Mouse (Mus musculus): ENCODE data around the gene Caskin1.

DNA sequence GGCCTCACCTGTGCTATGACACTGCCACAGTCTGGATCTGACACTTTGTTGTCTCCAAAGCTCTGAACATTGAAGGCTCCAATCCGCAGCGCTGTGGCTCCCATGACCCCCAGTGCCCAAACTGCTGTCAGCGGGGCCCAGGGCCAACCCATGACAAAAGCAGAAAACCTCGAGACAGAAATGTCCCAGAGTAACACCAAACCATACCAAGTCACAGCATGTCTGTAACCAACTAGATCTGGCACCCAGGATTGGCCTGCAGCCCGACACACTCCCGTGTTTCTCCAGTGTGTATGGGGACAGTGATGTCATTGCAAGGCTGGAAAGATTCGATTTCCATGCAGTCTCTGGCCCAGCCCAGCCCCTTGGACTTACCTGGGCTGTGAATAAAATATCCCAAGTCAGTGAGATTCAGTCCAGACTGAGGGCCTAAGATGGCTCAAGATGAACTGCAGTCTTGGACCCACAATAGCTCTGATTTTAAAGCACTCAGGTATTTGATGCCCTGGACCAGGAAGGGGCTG lies 45.7 kb upstream of the Caskin1 start, which contains the start of gene Dnase1l2:
- TF ChIP-seq POLR2A (IDR thresholded peaks at IDR 0.05; ENCODE audit: low read depth, low read length) (no peak), CTCF (IDR thresholded peaks at IDR 0.05; ENCODE audit: extremely low read depth, insufficient read depth, insufficient read length, insufficient replicate concordance) (no peak)

Measured in spleen, adult 2 months (tissue).